Mouse (Mus musculus): ENCODE data around the gene Pip5kl1.

DNA sequence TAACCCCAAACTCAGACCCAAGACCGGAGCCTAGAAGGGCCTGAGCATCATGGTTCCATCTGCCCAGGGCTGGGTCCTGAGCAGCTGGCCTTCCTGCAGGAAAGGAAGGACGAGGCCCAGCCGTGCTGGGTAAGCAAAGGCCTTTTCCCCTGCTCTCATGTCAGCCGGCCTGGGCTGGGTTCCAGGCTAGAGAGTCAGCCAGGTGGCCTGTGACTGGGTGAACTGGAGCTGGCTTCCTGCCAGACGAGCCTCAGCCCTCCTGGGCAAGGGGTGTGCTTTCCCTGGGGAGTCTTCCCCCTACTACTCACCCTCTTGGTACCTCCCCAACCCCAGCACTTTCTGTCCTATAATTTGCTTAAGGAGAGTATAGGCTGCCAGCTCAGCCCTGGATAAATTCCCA lies 6.4 kb upstream of the Pip5kl1 start:
- TF ChIP-seq CTCF (IDR thresholded peaks at IDR 0.05; ENCODE audit: low read depth) (no peak), EP300 (optimal IDR thresholded peaks at IDR 0.05) (no peak)
